Mouse (Mus musculus) liver, embryonic 14.5 days (tissue): ENCODE results near the gene Pla2g10. TPM values are rescaled to one million over a fixed set of nuclear protein-coding genes. Genes with fewer than 3 reads are reported as not detected.

ENCODE experiments used
- ATAC-seq: fragments of 200-750 bp; cut with Nextera tagmentation; 2 replicates; pipeline ENCODE4 v1.8.0; 2017; ENCODE audit warnings: moderate number of reproducible peaks, mild to moderate bottlenecking, moderate library complexity; ENCODE audit not compliant: insufficient read depth
- DNase-seq, 3 experiments: peaks; one replicate each; pipeline ENCODE4 v3.0.0-alpha.2; 2012 to 2013; ENCODE audit warnings: low read depth in 3 of 3, low spot score in 3 of 3
- H3K27ac ChIP-seq: fragments of 300-500 bp; sonication (generic); 2 replicates; pipeline ENCODE4 v1.5.1; 2014; ENCODE audit warnings: moderate library complexity, mild to moderate bottlenecking, control low read depth, inconsistent platforms
- H3K27me3 ChIP-seq: fragments of 300-500 bp; sonication (generic); 2 replicates; pipeline ENCODE4 v1.6.1; 2014; ENCODE audit warnings: mild to moderate bottlenecking, low read length, moderate library complexity; ENCODE audit not compliant: control insufficient read depth, insufficient read depth
- H3K36me3 ChIP-seq: fragments of 300-500 bp; sonication (generic); replicated peaks from 2 replicates; pipeline ENCODE4 v1.6.1; 2014; ENCODE audit warnings: low read depth; ENCODE audit not compliant: control insufficient read depth, insufficient read depth
- H3K4me1 ChIP-seq, 2 experiments: fragments of 200-500 bp in 1 of 2; fragments of 300-500 bp in 1 of 2; sonication (generic) in 1 of 2; replicated peaks; 2 replicates each; pipeline ENCODE4 v1.6.1; 2012 to 2014; ENCODE audit warnings: antibody characterized with exemption in 1 of 2, inconsistent platforms in 1 of 2, low read length in 1 of 2; ENCODE audit not compliant: control insufficient read depth in 2 of 2, insufficient read depth in 2 of 2
- H3K4me2 ChIP-seq: fragments of 300-500 bp; sonication (generic); 2 replicates; pipeline ENCODE4 v1.6.1; 2014; ENCODE audit warnings: low read depth, mild to moderate bottlenecking, control low read depth, moderate library complexity
- H3K4me3 ChIP-seq, 2 experiments: fragments of 200-500 bp in 1 of 2; fragments of 300-500 bp in 1 of 2; sonication (generic) in 1 of 2; 2 replicates each; pipeline ENCODE4 v1.5.1; 2012 to 2014; ENCODE audit warnings: low read depth in 2 of 2, low read length in 2 of 2, mild to moderate bottlenecking in 2 of 2, control low read depth in 1 of 2, inconsistent platforms in 1 of 2, moderate library complexity in 1 of 2; ENCODE audit not compliant: insufficient read depth in 1 of 2
- H3K9ac ChIP-seq: fragments of 300-500 bp; sonication (generic); replicated peaks from 2 replicates; pipeline ENCODE4 v1.6.1; 2014; ENCODE audit warnings: mild to moderate bottlenecking, control low read depth, moderate library complexity
- H3K9me3 ChIP-seq: fragments of 300-500 bp; sonication (generic); 2 replicates; pipeline ENCODE4 v1.6.1; 2016; ENCODE audit warnings: low read length, mixed read lengths; ENCODE audit not compliant: control insufficient read depth
- CTCF ChIP-seq: IDR thresholded peaks from 2 replicates; pipeline ENCODE4 v1.5.1; 2016; ENCODE audit warnings: antibody characterized with exemption, low read depth, control low read depth
- EP300 ChIP-seq: IDR thresholded peaks from 2 replicates; pipeline ENCODE4 v1.6.1; 2016; ENCODE audit warnings: antibody characterized with exemption, low read depth
- WGBS: fragments of 180-500 bp; shearing (Covaris S2); extraction: QIAGEN DNeasy Blood & Tissue Kit; methylation state at CpG from one replicate; pipeline ENCODE4 v1.1.7; 2014; ENCODE audit not compliant: insufficient replicate concordance; 5-methylcytosine and 5-hydroxymethylcytosine counted together
- polyA plus RNA-seq, 2 experiments: library from polyadenylated mRNA; depleted of rRNA in 1 of 2; stranded (reverse) in 1 of 2; unstranded in 1 of 2; fragments of >200 nt; fragmentation: Nextera tagmentation in 1 of 2; extraction: Ambion mirVana in 1 of 2; gene quantifications; 2 replicates each; pipeline versions ENCODE4 v1.2.1 to v1.2.3; 2012 to 2014

The Pla2g10 gene
- polyA plus RNA-seq, 2 experiments: 0.20 TPM; not detected in 1

DNA sequence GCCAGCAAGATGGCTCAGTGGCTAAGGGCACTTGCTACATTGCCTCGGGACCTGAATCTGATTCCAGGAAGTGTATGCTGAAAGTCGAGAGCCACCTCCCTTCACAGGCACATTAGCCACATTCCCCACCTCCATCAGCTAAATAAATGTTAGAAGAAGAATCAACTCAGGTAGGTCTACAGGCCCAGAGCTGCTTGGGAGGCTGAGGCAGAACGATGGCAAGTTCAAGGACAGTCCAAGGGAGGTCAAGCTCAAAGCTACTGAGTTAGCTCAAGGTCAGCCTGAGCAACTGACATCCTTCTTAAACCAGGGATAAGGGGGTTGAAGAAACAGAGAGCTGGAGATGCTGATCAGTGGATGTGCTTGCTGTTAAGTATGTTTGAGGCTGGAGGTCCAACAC, 2.0 kb upstream of the Pla2g10 start:
- no peak overlapping the region for H3K4me2 ChIP-seq
- H3K9ac ChIP-seq: no peak overlapping the region
- no peaks in the 10 kb centered on the region for H3K27me3 ChIP-seq
- ATAC-seq: no peak
- H3K4me1 ChIP-seq: peaks cover 0 to 4% of the 10 kb centered on the region in 2 experiments; a peak in 2 of 4 replicates
- 39% methylated on average over 3 of the region's 3 CpGs for WGBS
- H3K9me3 ChIP-seq: no peaks in the 10 kb centered on the region
- no peak overlapping the region for H3K4me3 ChIP-seq
- TF ChIP-seq CTCF (no peak), EP300 (no peak)
- H3K27ac ChIP-seq: no peak overlapping the region
- H3K36me3 ChIP-seq: no peaks in the 10 kb centered on the region
- no peak for DNase-seq

DNA sequence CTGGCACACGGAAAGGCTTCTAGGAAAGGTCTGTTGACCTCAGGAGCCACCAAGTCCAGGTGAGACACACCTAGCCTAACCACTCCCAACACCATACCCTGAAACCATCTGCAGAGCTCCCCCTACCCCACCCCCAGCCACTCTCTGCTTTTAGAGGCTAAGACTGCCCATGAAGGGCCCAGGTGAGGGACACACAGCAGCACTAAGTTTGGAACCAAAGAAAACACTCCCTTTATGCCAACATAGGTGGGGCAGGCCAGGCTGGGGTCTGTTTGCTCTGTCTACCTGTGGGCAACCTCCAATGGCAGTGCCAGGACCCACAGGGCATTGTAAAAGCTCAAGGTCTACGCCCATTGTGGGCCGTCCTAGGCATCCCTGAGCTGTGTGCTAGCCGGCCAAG, 1.4 kb downstream of the Pla2g10 start:
- Histone ChIP-seq H3K4me2 (no peak overlapping the region), H3K9ac (no peak overlapping the region), H3K36me3 (no peaks in the 10 kb centered on the region), H3K27me3 (no peaks in the 10 kb centered on the region), H3K27ac (no peak overlapping the region), H3K4me1 (peaks cover 0 to 4% of the 10 kb centered on the region in 2 experiments; a peak in 2 of 4 replicates), H3K9me3 (no peaks in the 10 kb centered on the region), H3K4me3 (no peak overlapping the region)
- TF ChIP-seq EP300 (no peak), CTCF (no peak)
- 64% methylated on average over 4 of the region's 4 CpGs for WGBS
- DNase-seq (no peak), ATAC-seq (no peak)

- Histone ChIP-seq H3K27ac (no peak overlapping the region), H3K9ac (no peak overlapping the region), H3K4me3 (no peak overlapping the region), H3K4me2 (no peak overlapping the region), H3K27me3 (no peaks in the 10 kb centered on the region), H3K4me1 (peaks cover 0 to 6% of the 10 kb centered on the region in 2 experiments; a peak in 2 of 4 replicates), H3K9me3 (no peaks in the 10 kb centered on the region), H3K36me3 (no peaks in the 10 kb centered on the region)
- ATAC-seq (no peak), DNase-seq (no peak)
- 66% methylated on average over 5 of the region's 5 CpGs for WGBS
- TF ChIP-seq CTCF (no peak), EP300 (no peak)
These were observed 2.9 kb downstream of the Pla2g10 start for GRCm38 (mm10) chr16:13727811-13728335.

GRCm38 (mm10) chr16:13722937-13723336, 7.8 kb downstream of the Pla2g10 start:
- Histone ChIP-seq H3K9ac (no peak overlapping the region), H3K4me2 (no peak overlapping the region), H3K4me3 (no peak overlapping the region), H3K27me3 (no peaks in the 10 kb centered on the region), H3K36me3 (no peaks in the 10 kb centered on the region), H3K9me3 (no peaks in the 10 kb centered on the region), H3K27ac (no peak overlapping the region), H3K4me1 (peaks cover 0 to 2% of the 10 kb centered on the region in 2 experiments; a peak in 1 of 4 replicates)
- no peak for ATAC-seq
- no peak for DNase-seq
- TF ChIP-seq CTCF: no peak
- TF ChIP-seq EP300: no peak
- WGBS: 28% methylated on average over 10 of the region's 10 CpGs

DNA sequence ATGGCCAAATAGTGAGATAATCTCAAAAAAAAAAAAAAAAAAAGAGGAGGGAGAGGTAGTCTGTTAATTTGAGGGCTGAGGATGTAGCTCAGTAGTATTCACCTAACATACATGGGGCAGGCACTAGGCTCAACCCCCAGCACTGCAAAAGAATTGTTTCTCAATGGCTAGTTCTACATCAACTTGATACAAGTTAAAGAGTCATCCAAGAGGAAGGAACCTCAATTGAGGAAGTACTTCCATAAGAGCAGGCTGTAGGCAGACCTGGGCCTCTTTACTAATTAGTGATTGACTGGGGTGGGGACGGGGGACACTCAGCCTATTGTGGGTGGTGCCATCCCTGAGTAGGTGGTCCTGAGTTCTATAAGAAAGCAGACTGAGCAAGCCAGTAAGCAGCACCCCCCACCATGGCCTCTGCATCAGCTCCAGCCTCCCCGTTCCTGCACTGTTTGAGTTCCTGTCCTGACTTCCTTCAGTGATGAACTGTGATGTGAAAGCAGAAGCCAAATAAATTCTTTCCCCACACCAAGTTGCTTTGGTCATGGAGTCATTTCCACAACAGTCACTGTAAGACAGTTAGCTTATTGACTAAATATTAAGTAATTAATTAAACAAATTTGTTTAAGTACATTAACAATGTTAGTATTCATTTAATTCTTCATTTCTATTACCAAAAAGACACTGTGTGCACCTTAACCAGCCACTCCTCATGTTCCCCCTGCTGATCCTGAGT, 13.8 kb downstream of the Pla2g10 start:
- DNase-seq: no peak
- ATAC-seq: no peak
- TF ChIP-seq EP300 (no peak), CTCF (no peak)

More for the DNA sequence above, 13.8 kb downstream of the Pla2g10 start:
- Histone ChIP-seq H3K9me3 (no peaks in the 10 kb centered on the region), H3K4me2 (no peak overlapping the region), H3K9ac (no peak overlapping the region), H3K27ac (no peak overlapping the region), H3K27me3 (no peaks in the 10 kb centered on the region), H3K4me3 (no peak overlapping the region), H3K36me3 (no peaks in the 10 kb centered on the region), H3K4me1 (no peaks in the 10 kb centered on the region)
- 48% methylated on average over 2 of the region's 2 CpGs for WGBS
